Mouse (Mus musculus) brain, adult 10 weeks (tissue): ENCODE data around the gene Bahd1. TPM values are rescaled to one million over a fixed set of nuclear protein-coding genes. Genes with fewer than 3 reads are reported as not detected.

ENCODE experiments used
- polyA plus RNA-seq: library from polyadenylated mRNA; stranded (reverse); fragments of 350-450 nt; fragmentation: Illumina TruSeq; extraction: RNeasy Lipid Tissue Mini Kit (QIAGEN cat#74804); gene quantifications from one replicate; pipeline ENCODE4 v1.2.3, GENCODE M21; 2015; ENCODE audit warnings: low read depth, low replicate concordance

Bahd1 gene
- 16.6 TPM for polyA plus RNA-seq

GRCm38 (mm10) chr2:118899981-118900825 is at the start of gene Bahd1:
Bahd1 (plus strand) TSS chr2:118900377.

GRCm38 (mm10) chr2:118861454-118862339 is 38.5 kb upstream of the Bahd1 start, which contains the start of gene Ivd:
Ivd (plus strand) TSS chr2:118861954.

GRCm38 (mm10) chr2:118926361-118926997 is 26.3 kb downstream of the Bahd1 start, which contains the start of gene Chst14:
Chst14 (plus strand) TSS chr2:118926496.

Other genes starting within 250 kb of the Bahd1 start
- 31.5 TPM for gene Pak6, start 237.1 kb upstream of the Bahd1 start, polyA plus RNA-seq
- 15.3 TPM for gene Ankrd63, start 196.4 kb upstream of the Bahd1 start, polyA plus RNA-seq
- 2.4 TPM for gene Plcb2, start 171.9 kb upstream of the Bahd1 start, polyA plus RNA-seq
- gene Inafm2, start 154.6 kb upstream of the Bahd1 start, polyA plus RNA-seq, result 25.2 TPM
- 4.2 TPM for gene Ccdc9b, start 137.7 kb upstream of the Bahd1 start, polyA plus RNA-seq
- not detected for gene Phgr1, start 127.6 kb upstream of the Bahd1 start, polyA plus RNA-seq
- gene Disp2, start 120.7 kb upstream of the Bahd1 start, polyA plus RNA-seq, result 137 TPM
- gene Knstrn, start 86.4 kb upstream of the Bahd1 start, polyA plus RNA-seq, result 2.0 TPM
- 84.6 TPM for gene Ivd, start 38.4 kb upstream of the Bahd1 start, polyA plus RNA-seq
- 2.5 TPM for gene Chst14, start 26.1 kb downstream of the Bahd1 start, polyA plus RNA-seq
- 74.4 TPM for gene Ccdc32, start 129.0 kb downstream of the Bahd1 start, polyA plus RNA-seq
- 4.1 TPM for gene Rpusd2, start 134.4 kb downstream of the Bahd1 start, polyA plus RNA-seq
- gene Knl1, start 146.7 kb downstream of the Bahd1 start, polyA plus RNA-seq, result not detected
- gene Rad51, start 212.4 kb downstream of the Bahd1 start, polyA plus RNA-seq, result 1.5 TPM